Mouse (Mus musculus): ENCODE data around the gene Il6.
A peak's percentile ranks its signal among the peaks of the same experiment; 100 is the strongest.
"Not testable (repeated sequence)": the region's sequence is repeated elsewhere in the genome, so short reads cannot be mapped to it uniquely, and the experiment has no call there.

Gene Il6

DNA sequence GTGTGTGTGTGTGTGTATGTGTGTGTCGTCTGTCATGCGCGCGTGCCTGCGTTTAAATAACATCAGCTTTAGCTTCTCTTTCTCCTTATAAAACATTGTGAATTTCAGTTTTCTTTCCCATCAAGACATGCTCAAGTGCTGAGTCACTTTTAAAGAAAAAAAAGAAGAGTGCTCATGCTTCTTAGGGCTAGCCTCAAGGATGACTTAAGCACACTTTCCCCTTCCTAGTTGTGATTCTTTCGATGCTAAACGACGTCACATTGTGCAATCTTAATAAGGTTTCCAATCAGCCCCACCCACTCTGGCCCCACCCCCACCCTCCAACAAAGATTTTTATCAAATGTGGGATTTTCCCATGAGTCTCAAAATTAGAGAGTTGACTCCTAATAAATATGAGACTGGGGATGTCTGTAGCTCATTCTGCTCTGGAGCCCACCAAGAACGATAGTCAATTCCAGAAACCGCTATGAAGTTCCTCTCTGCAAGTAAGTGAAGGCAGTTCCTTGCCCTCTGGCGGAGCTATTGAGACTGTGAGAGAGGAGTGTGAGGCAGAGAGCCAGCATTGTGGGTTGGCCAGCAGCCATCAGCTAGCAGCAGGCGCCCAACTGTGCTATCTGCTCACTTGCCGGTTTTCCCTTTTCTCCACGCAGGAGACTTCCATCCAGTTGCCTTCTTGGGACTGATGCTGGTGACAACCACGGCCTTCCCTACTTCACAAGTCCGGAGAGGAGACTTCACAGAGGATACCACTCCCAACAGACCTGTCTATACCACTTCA lies at the start of gene Il6:
TSS of gene Il6 (plus strand) at position 389 of the 778 bp plus-strand sequence.
- peak; percentile 17 for DNase-seq (ENCODE audit: low read depth)

DNA sequence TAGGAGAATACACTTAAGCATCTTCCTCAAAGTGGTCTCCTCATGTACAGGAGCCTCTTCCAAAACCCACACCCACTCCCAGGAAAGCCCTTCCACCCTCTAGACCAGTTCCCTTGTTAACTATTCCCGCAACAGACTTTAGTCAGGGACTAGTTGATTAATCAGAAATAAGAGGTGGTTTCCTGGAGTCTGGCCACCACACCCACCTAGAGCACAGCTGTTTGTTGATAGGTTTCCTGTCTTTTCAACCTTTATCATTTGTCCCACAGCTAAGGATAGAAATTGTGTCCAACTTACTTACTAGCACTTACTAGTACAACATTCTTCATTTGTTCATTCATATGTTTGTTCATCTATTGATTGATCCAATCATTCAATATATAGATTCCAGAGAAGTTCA lies 49.4 kb upstream of the Il6 start:
- DNase-seq (ENCODE audit: low read depth), result no peak

- no peak for DNase-seq (ENCODE audit: low read depth)
Observed at GRCm38 (mm10) chr5:29970212-29970611, 42.7 kb upstream of the Il6 start.

- no peak for DNase-seq (ENCODE audit: low read depth)
Observed at GRCm38 (mm10) chr5:29972796-29973195, 40.1 kb upstream of the Il6 start.

DNA sequence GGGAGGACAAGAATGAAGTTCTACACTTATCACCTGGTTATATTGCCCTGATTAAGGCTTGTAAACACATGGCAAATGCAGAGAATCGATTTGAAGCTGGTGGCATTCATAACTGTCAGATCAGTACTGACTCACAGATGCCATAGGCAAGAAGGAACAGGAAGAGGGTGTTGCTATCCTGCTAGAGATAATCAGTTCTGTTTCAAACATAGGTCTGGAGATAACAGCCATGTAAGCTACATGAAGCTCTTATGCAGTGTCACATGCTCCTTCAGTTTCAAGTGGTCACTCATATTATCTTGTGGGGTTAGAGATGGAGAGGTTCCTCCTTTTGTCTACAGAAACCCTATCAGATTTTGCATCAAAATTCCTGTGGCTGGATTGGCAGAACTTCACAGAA lies 39.4 kb upstream of the Il6 start:
- DNase-seq (ENCODE audit: low read depth), result no peak

DNA sequence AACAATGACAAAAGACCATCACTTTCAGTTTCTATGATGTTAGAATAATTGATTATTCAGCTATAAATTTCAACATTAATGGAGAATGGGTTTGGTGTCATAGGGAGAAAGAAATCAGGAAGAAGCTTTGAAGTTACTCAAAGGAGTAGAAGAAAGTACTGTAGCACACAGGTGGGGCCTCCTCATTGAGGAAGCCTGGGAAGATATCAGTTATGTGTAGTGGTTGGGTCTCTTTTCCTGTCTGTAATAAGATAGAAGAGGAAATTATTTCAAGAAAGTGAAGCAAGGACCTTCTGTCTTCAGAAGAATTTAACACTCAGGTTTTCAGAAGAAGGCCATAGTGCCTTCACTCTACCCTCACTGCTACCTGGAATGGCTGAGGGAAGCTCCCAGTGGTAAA lies 38.8 kb upstream of the Il6 start:
- DNase-seq (ENCODE audit: low read depth), result no peak

GRCm38 (mm10) chr5:29993583-29993982 lies 19.3 kb upstream of the Il6 start:
- DNase-seq (ENCODE audit: low read depth), result no peak

GRCm38 (mm10) chr5:29994344-29994743 lies 18.6 kb upstream of the Il6 start:
- no peak for DNase-seq (ENCODE audit: low read depth)

- DNase-seq (ENCODE audit: low read depth), result no peak
Observed at GRCm38 (mm10) chr5:29997351-29997750, 15.6 kb upstream of the Il6 start.

DNA sequence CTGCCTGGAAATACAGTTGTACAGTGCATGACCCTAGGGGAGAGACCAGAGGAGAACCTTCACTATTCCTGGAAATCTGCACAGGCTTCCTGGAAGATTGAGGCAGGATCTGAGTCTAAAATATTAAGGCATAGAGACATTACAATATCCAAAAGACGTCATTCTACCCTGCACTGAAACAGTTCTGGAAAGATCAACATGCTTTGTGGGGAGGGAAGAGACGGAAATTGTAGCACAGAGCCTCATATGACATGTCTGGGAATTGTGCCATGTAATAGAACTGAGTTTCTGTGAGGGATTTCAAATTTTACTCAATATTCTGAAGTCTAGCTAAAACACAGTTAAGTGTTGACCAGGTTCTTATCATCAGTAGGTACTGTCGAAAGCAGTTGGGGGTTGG lies 12.0 kb upstream of the Il6 start:
- DNase-seq (ENCODE audit: low read depth), result no peak

DNA sequence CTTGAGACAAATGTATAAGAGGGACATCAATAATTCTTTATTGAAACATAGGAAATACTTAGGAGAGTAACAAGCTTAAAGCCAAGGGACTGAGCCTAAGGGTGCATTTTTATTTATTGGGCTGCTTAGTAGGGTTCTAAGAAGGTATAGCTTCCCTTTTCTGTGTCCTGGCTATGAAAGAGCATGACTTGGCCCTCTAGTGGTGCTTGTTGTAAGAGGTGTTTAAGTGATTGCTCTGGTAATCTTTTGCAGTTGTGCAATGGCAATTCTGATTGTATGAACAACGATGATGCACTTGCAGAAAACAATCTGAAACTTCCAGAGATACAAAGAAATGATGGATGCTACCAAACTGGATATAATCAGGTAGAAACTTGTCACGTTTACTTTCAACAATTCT lies 1.7 kb downstream of the Il6 start:
- DNase-seq (ENCODE audit: low read depth), result peak; percentile 37

- DNase-seq (ENCODE audit: low read depth), result not testable (repeated sequence)
Observed at GRCm38 (mm10) chr5:30035862-30036261, 22.9 kb downstream of the Il6 start.

DNA sequence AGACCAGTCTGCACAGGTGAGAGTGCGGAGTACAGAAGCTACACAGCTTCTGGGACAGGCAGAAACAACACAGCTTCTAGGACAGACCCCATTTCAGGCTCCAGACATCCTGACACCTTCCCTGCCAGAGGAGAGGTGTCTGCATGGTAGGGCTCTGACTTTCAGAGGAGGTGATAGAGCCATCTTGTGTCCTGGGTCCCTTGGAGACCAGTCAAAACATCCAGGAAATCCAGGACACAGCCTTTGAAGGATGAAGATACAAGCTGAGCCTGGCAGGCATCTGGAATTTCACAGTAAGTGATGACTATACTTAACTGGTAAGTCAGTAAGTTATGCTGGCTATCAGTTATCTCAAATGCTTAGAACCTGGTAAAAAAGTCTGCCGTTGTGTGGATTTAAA lies 24.2 kb downstream of the Il6 start:
- not testable (repeated sequence) for DNase-seq (ENCODE audit: low read depth)

DNA sequence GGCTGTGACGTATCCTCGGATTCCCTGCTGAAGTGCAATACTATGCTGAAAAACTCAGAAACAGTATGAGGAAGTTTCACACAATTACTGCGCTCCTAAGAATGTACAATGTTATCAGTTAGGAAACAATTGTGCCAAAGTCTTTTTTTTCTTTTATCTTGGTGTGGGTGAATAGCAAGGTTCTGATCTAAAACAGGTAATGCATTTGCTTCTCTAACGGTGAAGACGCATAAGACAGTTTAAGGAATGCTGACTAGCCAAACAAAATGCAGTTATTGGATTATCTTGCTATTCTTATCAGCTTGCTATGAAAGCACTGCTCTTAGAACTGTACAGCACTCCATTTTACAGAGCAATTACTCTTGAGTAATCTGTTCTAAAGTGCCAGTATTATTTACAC lies 26.4 kb downstream of the Il6 start:
- DNase-seq (ENCODE audit: low read depth), result not testable (repeated sequence)

DNA sequence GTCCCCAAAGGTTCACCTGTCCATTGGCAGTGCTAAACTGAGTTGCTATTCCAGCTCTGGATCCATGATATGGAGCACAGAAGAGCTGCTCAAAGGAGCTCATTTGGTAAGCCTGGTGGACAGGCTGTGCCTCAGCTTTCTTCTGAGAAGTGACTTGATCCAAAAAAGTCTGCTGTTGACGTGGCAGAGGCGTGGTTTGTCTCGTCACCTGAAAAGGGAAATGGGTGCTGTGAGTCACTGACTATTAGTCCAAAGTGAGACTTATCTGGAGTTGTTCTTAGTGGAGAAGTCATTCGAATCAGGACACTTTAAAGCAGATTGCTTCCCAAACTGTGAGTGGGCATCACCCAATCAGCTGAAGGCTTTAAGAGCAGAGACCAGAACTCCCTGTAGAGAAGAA lies 26.9 kb downstream of the Il6 start:
- DNase-seq (ENCODE audit: low read depth), result not testable (repeated sequence)

GRCm38 (mm10) chr5:30058216-30058731 lies 45.4 kb downstream of the Il6 start:
- DNase-seq (ENCODE audit: low read depth), result no peak

DNA sequence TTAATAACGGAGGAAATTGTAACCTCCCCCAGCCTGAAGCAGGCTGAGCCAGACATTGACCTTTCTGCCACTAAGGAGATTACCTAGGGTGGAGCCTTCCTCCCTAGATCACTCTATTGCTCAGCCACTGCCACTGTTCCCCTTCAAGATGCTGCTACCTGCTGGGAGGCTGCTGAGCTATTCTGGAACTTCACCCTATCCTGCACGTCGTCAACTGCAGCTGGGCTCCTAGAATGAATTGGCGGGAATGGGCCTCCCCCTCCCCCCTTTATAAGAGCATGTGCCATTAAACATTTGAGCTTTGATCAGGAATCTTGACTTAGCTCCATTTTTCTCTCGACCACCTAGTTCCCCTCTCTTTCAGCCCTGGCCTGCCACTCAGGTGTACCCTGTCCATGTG lies 46.7 kb downstream of the Il6 start:
- not testable (repeated sequence) for DNase-seq (ENCODE audit: low read depth)

GRCm38 (mm10) chr5:30067726-30068125 lies 54.8 kb downstream of the Il6 start:
- DNase-seq (ENCODE audit: low read depth), result no peak
